Mouse (Mus musculus) kidney, postnatal 0 days (tissue): ENCODE data around the gene Fbxl17. TPM values are rescaled to one million over a fixed set of nuclear protein-coding genes. Genes with fewer than 3 reads are reported as not detected.

Experiments used
- ATAC-seq: fragments of 200-750 bp; cut with Nextera tagmentation; replicated peaks from 2 replicates; pipeline ENCODE4 v1.8.0; 2017; ENCODE audit warnings: low read depth, moderate number of reproducible peaks, moderate TSS enrichment, moderate library complexity; ENCODE audit not compliant: low FRiP score
- DNase-seq: peaks from one replicate; pipeline ENCODE4 v3.0.0-alpha.2; 2016; ENCODE audit warnings: low spot score
- H3K27ac ChIP-seq: fragments of 300-500 bp; sonication (generic); 2 replicates; pipeline ENCODE4 v1.5.1; 2014; ENCODE audit warnings: mild to moderate bottlenecking
- H3K27me3 ChIP-seq: fragments of 300-500 bp; sonication (generic); 2 replicates; pipeline ENCODE4 v1.6.1; 2014; ENCODE audit warnings: low read length, mixed read lengths; ENCODE audit not compliant: insufficient read depth
- H3K36me3 ChIP-seq: fragments of 300-500 bp; sonication (generic); 2 replicates; pipeline ENCODE4 v1.6.1; 2014; ENCODE audit warnings: low read length, mixed read lengths; ENCODE audit not compliant: insufficient read depth
- H3K4me1 ChIP-seq: fragments of 300-500 bp; sonication (generic); replicated peaks from 2 replicates; pipeline ENCODE4 v1.6.1; 2014; ENCODE audit warnings: antibody characterized with exemption, low read length, mixed read lengths; ENCODE audit not compliant: insufficient read depth
- H3K4me2 ChIP-seq: fragments of 300-500 bp; sonication (generic); 2 replicates; pipeline ENCODE4 v1.6.1; 2014; ENCODE audit warnings: mild to moderate bottlenecking, low read length, moderate library complexity, mixed read lengths
- H3K4me3 ChIP-seq: fragments of 300-500 bp; sonication (generic); replicated peaks from 2 replicates; pipeline ENCODE4 v1.5.1; 2014; ENCODE audit warnings: low read depth, low read length
- H3K9ac ChIP-seq: fragments of 300-500 bp; sonication (generic); 2 replicates; pipeline ENCODE4 v1.6.1; 2014; ENCODE audit warnings: low read depth, low read length
- H3K9me3 ChIP-seq: fragments of 300-500 bp; sonication (generic); replicated peaks from 2 replicates; pipeline ENCODE4 v1.6.1; 2016; ENCODE audit warnings: low read length, inconsistent platforms, mixed read lengths
- CTCF ChIP-seq: IDR thresholded peaks from 2 replicates; pipeline ENCODE4 v1.5.1; 2016; ENCODE audit warnings: antibody characterized with exemption, low read depth, mild to moderate bottlenecking, moderate library complexity
- WGBS: fragments of 180-500 bp; shearing (Covaris S2); extraction: QIAGEN DNeasy Blood & Tissue Kit; methylation state at CpG from one replicate; pipeline ENCODE4 v1.1.7; 2014; 5-methylcytosine and 5-hydroxymethylcytosine counted together
- polyA plus RNA-seq: library from polyadenylated mRNA; unstranded; fragments of >200 nt; fragmentation: Nextera tagmentation; extraction: Ambion mirVana; gene quantifications from 2 replicates; pipeline ENCODE4 v1.2.1, GENCODE M21; 2015

Fbxl17 gene
- polyA plus RNA-seq, 1 experiment from 2014 or later: 9.0 TPM

DNA sequence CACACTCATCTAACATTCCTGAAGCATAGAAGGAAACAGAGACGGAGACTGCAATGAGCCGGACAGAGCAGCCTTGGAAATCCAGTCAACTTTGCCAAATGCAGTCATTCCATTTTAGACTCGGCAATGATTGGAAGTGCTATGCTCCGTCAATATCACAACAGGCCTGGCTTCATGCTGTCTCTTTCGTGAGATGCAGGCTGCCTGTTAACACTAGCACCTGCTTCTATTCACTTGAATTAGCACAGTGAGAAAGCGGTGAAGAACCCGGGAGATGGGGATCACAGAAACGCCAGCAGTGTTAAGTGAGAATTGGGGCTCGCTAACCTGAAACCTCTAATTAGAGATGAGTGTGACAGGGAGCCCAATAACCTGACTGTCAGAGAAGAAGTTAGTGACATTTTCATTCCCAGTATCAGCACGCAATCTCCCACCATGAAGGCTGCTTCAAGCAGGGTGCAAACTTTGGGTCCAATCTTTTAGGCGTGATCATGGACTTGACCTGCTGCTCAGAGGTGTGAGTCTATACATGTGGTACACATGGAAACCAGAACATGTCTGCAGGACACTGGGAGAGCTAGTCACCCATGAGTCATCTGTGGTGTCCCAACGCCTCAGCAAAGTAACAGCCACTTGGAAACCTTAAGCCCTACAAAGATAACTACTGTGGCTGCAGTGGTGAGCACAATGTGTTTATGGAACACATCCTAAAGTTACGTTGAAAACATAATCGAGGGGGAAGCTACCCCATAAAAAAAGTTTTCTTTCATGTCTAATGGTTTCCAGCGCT, 428.5 kb downstream of the Fbxl17 start:
- no peak for TF ChIP-seq CTCF

DNA sequence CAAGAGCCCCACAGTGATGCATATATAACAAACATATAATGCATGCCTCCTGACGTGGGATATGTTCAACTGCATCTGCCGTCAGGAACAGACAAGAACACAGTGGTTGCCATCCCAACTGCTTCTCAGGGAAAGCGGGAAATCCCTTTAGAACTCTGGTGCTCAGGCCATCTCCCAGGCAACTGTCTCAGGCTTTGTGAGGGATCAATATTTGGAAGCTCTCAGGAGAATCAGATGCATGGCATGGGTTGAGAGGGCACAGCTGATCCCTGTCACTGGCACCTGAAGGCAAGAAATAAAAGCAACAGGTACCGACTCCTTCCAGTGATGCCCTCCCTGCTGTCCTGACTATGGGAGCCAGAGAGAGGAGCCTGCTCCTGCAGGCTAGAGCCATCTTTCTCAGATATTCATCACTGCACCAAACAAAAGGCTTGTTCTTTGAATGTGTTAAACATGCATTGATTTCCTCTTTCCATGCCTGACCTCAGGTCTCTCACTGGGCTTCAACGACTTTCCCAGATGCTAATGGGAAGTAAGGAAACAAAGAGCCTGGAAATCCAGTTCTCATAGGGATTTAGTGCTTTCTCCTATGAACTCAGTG, 429.6 kb downstream of the Fbxl17 start:
- WGBS: 73% methylated on average over 5 of the region's 5 CpGs
- Histone ChIP-seq H3K27ac (no peak overlapping the region), H3K4me2 (no peak overlapping the region), H3K36me3 (no peaks in the 10 kb centered on the region), H3K4me1 (no peaks in the 10 kb centered on the region), H3K4me3 (no peak overlapping the region), H3K9ac (no peak overlapping the region), H3K27me3 (no peaks in the 10 kb centered on the region), H3K9me3 (no peaks in the 10 kb centered on the region)
- ATAC-seq (no peak), DNase-seq (no peak)
- no peak for TF ChIP-seq CTCF

More for the DNA sequence above, 428.5 kb downstream of the Fbxl17 start:
- H3K9me3 ChIP-seq: no peaks in the 10 kb centered on the region
- H3K27me3 ChIP-seq: no peaks in the 10 kb centered on the region
- H3K4me1 ChIP-seq: no peaks in the 10 kb centered on the region
- ATAC-seq: no peak
- no peak overlapping the region for H3K4me2 ChIP-seq
- 86% methylated on average over 15 of the region's 15 CpGs for WGBS
- no peak overlapping the region for H3K27ac ChIP-seq
- DNase-seq: no peak
- H3K9ac ChIP-seq: no peak overlapping the region
- no peak overlapping the region for H3K4me3 ChIP-seq
- H3K36me3 ChIP-seq: no peaks in the 10 kb centered on the region

DNA sequence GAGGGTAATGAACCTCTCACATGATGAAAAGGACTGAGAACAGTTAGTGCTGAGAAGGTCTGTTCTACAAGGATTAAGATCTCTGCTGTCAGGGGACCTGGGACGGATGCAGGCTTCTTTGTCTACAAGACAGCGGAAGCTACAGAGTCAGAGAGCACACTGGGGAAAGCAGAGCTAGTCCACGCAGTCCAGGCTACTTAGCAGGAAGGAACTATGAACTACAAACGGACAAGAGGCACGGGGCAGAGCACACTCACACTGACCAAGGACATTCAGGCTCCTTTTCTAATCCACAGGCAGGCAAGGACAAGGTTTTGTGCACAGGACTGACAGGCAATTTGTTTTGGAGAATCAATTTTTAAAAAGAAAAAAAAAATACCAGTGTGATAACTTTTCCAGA, 437.0 kb downstream of the Fbxl17 start:
- H3K4me3 ChIP-seq: no peak overlapping the region
- TF ChIP-seq CTCF: no peak
- DNase-seq: no peak
- H3K4me1 ChIP-seq: no peaks in the 10 kb centered on the region
- ATAC-seq: no peak
- no peaks in the 10 kb centered on the region for H3K36me3 ChIP-seq
- no peak overlapping the region for H3K9ac ChIP-seq
- 67% methylated on average over 5 of the region's 5 CpGs for WGBS
- no peaks in the 10 kb centered on the region for H3K27me3 ChIP-seq
- H3K4me2 ChIP-seq: no peak overlapping the region
- no peak overlapping the region for H3K27ac ChIP-seq
- H3K9me3 ChIP-seq: no peaks in the 10 kb centered on the region

DNA sequence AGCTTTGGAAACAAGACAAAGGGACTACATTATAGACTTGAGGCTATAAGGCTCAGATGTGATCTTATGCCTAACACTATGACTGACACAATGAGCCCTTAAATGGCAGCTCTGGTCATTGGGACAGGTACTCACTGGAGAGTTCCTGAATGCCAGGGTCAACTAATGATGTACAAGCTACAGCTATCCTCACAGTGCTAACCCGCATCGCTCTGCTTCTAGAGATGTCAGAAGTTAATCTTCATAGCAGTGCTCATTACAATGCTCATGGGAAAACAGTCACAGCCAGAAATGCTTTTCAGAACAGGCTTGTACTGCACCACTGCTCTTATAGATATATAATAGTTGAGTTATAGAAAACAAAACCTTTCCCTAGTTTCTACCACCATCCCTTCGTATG, 438.0 kb downstream of the Fbxl17 start:
- H3K4me1 ChIP-seq: no peaks in the 10 kb centered on the region
- ATAC-seq: no peak
- 94% methylated on average over 3 of the region's 3 CpGs for WGBS

DNA sequence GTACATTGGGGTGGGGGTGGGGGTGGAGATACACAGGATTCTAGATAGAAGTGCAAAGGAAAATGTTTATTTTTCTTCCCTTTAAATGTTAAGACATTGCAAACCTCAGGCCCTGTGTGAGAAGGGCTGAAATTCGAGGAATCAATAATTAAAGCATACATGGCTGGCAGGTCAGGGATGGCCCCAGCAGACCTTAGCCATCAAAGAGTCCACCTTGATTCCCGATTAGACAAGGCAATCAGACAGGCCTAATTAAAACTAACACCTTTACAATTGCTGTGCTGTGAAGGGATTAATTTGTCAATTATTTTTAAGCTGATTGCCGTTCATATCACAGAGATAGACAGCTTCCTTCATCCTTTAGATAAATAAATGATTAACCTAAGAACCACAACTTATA, 439.0 kb downstream of the Fbxl17 start:
- Histone ChIP-seq H3K27me3 (no peaks in the 10 kb centered on the region), H3K36me3 (no peaks in the 10 kb centered on the region), H3K27ac (no peak overlapping the region), H3K4me2 (no peak overlapping the region), H3K4me1 (no peaks in the 10 kb centered on the region), H3K9me3 (no peaks in the 10 kb centered on the region), H3K4me3 (no peak overlapping the region), H3K9ac (no peak overlapping the region)
- TF ChIP-seq CTCF: no peak
- ATAC-seq: no peak
- no peak for DNase-seq
- 51% methylated on average over 3 of the region's 3 CpGs for WGBS

More for the DNA sequence above, 438.0 kb downstream of the Fbxl17 start:
- H3K4me3 ChIP-seq: no peak overlapping the region
- DNase-seq: no peak
- no peak for TF ChIP-seq CTCF
- no peak overlapping the region for H3K9ac ChIP-seq
- no peaks in the 10 kb centered on the region for H3K36me3 ChIP-seq
- no peak overlapping the region for H3K4me2 ChIP-seq
- H3K9me3 ChIP-seq: no peaks in the 10 kb centered on the region
- no peaks in the 10 kb centered on the region for H3K27me3 ChIP-seq
- H3K27ac ChIP-seq: no peak overlapping the region

DNA sequence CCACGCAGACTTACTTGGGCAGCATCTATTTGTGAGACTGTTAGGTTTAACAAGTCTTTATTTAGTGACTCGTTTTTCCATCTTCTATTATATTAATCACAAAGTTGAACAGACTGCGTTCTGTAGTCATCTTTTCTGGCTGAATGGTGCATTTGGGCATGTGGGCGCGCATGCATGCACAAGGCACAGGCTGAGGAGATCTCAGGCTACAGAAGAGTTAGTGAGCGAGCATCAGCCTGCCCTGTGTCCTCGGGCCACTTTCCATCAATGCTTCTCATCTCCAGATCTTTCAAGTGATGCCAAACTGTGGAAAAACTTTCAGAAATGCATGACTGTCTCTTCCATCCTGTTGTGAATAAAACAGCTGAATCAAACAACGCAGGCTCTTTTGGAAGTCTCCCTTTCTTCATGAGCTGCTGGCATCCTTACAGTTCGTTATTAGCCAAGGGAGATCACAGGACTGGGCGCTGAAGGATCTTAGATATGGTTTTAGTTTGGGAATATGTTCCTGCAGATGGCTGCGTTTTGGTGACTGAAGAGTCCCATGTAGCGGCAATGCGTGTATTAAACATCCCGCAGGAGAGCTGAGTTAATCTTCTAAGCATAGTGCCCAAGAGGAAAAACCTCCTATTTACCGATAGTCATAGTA, 442.0 kb downstream of the Fbxl17 start:
- WGBS: 90% methylated on average over 15 of the region's 15 CpGs
- ATAC-seq: no peak
- Histone ChIP-seq H3K9ac (no peak overlapping the region), H3K36me3 (no peaks in the 10 kb centered on the region), H3K27me3 (no peaks in the 10 kb centered on the region), H3K4me3 (no peak overlapping the region), H3K9me3 (no peaks in the 10 kb centered on the region), H3K4me1 (no peaks in the 10 kb centered on the region), H3K4me2 (no peak overlapping the region), H3K27ac (no peak overlapping the region)
- no peak for DNase-seq
- no peak for TF ChIP-seq CTCF
